Mouse (Mus musculus) stomach, embryonic 14.5 days (tissue): ENCODE data around the gene Man1c1. TPM values are rescaled to one million over a fixed set of nuclear protein-coding genes. Genes with fewer than 3 reads are reported as not detected.

Experiments used
- ATAC-seq: fragments of 200-750 bp; cut with Nextera tagmentation; 2 replicates; pipeline ENCODE4 v1.8.0; 2017; ENCODE audit warnings: low read depth, moderate TSS enrichment; ENCODE audit not compliant: insufficient number of reproducible peaks, insufficient read depth, low FRiP score
- H3K27ac ChIP-seq: fragments of 300-500 bp; sonication (generic); 2 replicates; pipeline ENCODE4 v1.5.1; 2014; ENCODE audit warnings: mild to moderate bottlenecking, low read length, moderate library complexity, mixed read lengths
- H3K27me3 ChIP-seq: fragments of 300-500 bp; sonication (generic); 2 replicates; pipeline ENCODE4 v1.6.1; 2014; ENCODE audit warnings: low read length, control low read depth, mixed read lengths; ENCODE audit not compliant: control insufficient read depth, insufficient read depth
- H3K36me3 ChIP-seq: fragments of 300-500 bp; sonication (generic); 2 replicates; pipeline ENCODE4 v1.6.1; 2014; ENCODE audit warnings: mild to moderate bottlenecking, control low read depth, low read length, moderate library complexity, mixed read lengths; ENCODE audit not compliant: control insufficient read depth, insufficient read depth
- H3K4me1 ChIP-seq: fragments of 300-500 bp; sonication (generic); 2 replicates; pipeline ENCODE4 v1.6.1; 2014; ENCODE audit warnings: low read length, control low read depth, mixed read lengths; ENCODE audit not compliant: control insufficient read depth, insufficient read depth
- H3K4me2 ChIP-seq: fragments of 300-500 bp; sonication (generic); replicated peaks from 2 replicates; pipeline ENCODE4 v1.6.1; 2014; ENCODE audit warnings: low read depth, low read length, control low read depth
- H3K4me3 ChIP-seq: fragments of 300-500 bp; sonication (generic); 2 replicates; pipeline ENCODE4 v1.5.1; 2014; ENCODE audit warnings: low read depth, low read length, control low read depth
- H3K9ac ChIP-seq: fragments of 300-500 bp; sonication (generic); replicated peaks from 2 replicates; pipeline ENCODE4 v1.6.1; 2014; ENCODE audit warnings: low read depth, mild to moderate bottlenecking, control low read depth, low read length, moderate library complexity, mixed read lengths
- H3K9me3 ChIP-seq: fragments of 300-500 bp; sonication (generic); 2 replicates; pipeline ENCODE4 v1.6.1; 2016; ENCODE audit warnings: low read depth, low read length, control low read depth; ENCODE audit not compliant: control insufficient read depth
- WGBS: fragments of 180-500 bp; shearing (Covaris S2); extraction: QIAGEN DNeasy Blood & Tissue Kit; methylation state at CpG from one replicate; pipeline ENCODE4 v1.1.7; 2014; 5-methylcytosine and 5-hydroxymethylcytosine counted together
- polyA plus RNA-seq: library from polyadenylated mRNA; unstranded; fragments of >200 nt; fragmentation: Nextera tagmentation; extraction: Ambion mirVana; gene quantifications from 2 replicates; pipeline ENCODE4 v1.2.1, GENCODE M21; 2014

Gene Man1c1
- polyA plus RNA-seq, 1 experiment from 2014 or later: 1.7 TPM

GRCm38 (mm10) chr4:134745900-134746661 lies 42.0 kb upstream of the Man1c1 start:
- H3K4me2 ChIP-seq: no peak overlapping the region
- no peak overlapping the region for H3K4me3 ChIP-seq
- no peak overlapping the region for H3K9ac ChIP-seq
- ATAC-seq: no peak
- no peaks in the 10 kb centered on the region for H3K9me3 ChIP-seq
- WGBS: 83% methylated on average over 16 of the region's 16 CpGs
- H3K27ac ChIP-seq: no peak overlapping the region
- peaks cover 11% of the 10 kb centered on the region; the same call in 1 of the 2 replicates for H3K36me3 ChIP-seq
- no peaks in the 10 kb centered on the region for H3K27me3 ChIP-seq
- H3K4me1 ChIP-seq: peaks cover 14% of the 10 kb centered on the region; the same call in 1 of the 2 replicates

GRCm38 (mm10) chr4:134743881-134744633 lies 40.0 kb upstream of the Man1c1 start:
- H3K36me3 ChIP-seq: peaks cover 11% of the 10 kb centered on the region; the same call in 1 of the 2 replicates
- no peak for ATAC-seq
- H3K27me3 ChIP-seq: no peaks in the 10 kb centered on the region
- 0 out of 2 replicates have a peak, but pooled peaks cover 6% of the 10 kb centered on the region for H3K4me1 ChIP-seq
- no peak overlapping the region for H3K27ac ChIP-seq
- no peak overlapping the region for H3K9ac ChIP-seq
- no peak overlapping the region for H3K4me2 ChIP-seq
- H3K4me3 ChIP-seq: no peak overlapping the region
- WGBS: 60% methylated on average over 16 of the region's 16 CpGs
- no peaks in the 10 kb centered on the region for H3K9me3 ChIP-seq

GRCm38 (mm10) chr4:134741949-134742348 lies 37.9 kb upstream of the Man1c1 start:
- Histone ChIP-seq H3K27ac (no peak overlapping the region), H3K9me3 (no peaks in the 10 kb centered on the region), H3K9ac (no peak overlapping the region), H3K27me3 (no peaks in the 10 kb centered on the region), H3K36me3 (peaks cover 10% of the 10 kb centered on the region; the same call in 1 of the 2 replicates), H3K4me2 (no peak overlapping the region), H3K4me1 (0 out of 2 replicates have a peak, but pooled peaks cover 6% of the 10 kb centered on the region), H3K4me3 (no peak overlapping the region)
- ATAC-seq: no peak
- 69% methylated on average over 8 of the region's 8 CpGs for WGBS

GRCm38 (mm10) chr4:134740186-134740585 lies 36.1 kb upstream of the Man1c1 start:
- Histone ChIP-seq H3K4me2 (no peak overlapping the region), H3K4me1 (0 out of 2 replicates have a peak, but pooled peaks cover 6% of the 10 kb centered on the region), H3K9ac (no peak overlapping the region), H3K36me3 (no peaks in the 10 kb centered on the region), H3K27ac (no peak overlapping the region), H3K27me3 (no peaks in the 10 kb centered on the region), H3K9me3 (no peaks in the 10 kb centered on the region), H3K4me3 (no peak overlapping the region)
- 85% methylated on average over 4 of the region's 4 CpGs for WGBS
- no peak for ATAC-seq

GRCm38 (mm10) chr4:134739530-134739929 lies 35.4 kb upstream of the Man1c1 start:
- no peak overlapping the region for H3K4me3 ChIP-seq
- no peaks in the 10 kb centered on the region for H3K36me3 ChIP-seq
- no peak overlapping the region for H3K27ac ChIP-seq
- H3K9me3 ChIP-seq: no peaks in the 10 kb centered on the region
- H3K9ac ChIP-seq: no peak overlapping the region
- WGBS: 56% methylated on average over 3 of the region's 3 CpGs
- no peak overlapping the region for H3K4me2 ChIP-seq
- H3K4me1 ChIP-seq: peaks cover 7% of the 10 kb centered on the region; the same call in 1 of the 2 replicates
- H3K27me3 ChIP-seq: no peaks in the 10 kb centered on the region
- ATAC-seq: no peak

GRCm38 (mm10) chr4:134737365-134737910 lies 33.3 kb upstream of the Man1c1 start:
- Histone ChIP-seq H3K9me3 (no peaks in the 10 kb centered on the region), H3K4me3 (no peak overlapping the region), H3K27me3 (no peaks in the 10 kb centered on the region), H3K4me2 (no peak overlapping the region), H3K36me3 (no peaks in the 10 kb centered on the region), H3K9ac (no peak overlapping the region), H3K27ac (no peak overlapping the region), H3K4me1 (peaks cover 12% of the 10 kb centered on the region; the same call in 1 of the 2 replicates)
- 63% methylated on average over 14 of the region's 14 CpGs for WGBS
- ATAC-seq: no peak

- Histone ChIP-seq H3K4me3 (no peak overlapping the region), H3K4me1 (peaks cover 12% of the 10 kb centered on the region; the same call in 1 of the 2 replicates), H3K4me2 (no peak overlapping the region), H3K36me3 (no peaks in the 10 kb centered on the region), H3K9me3 (no peaks in the 10 kb centered on the region), H3K27me3 (no peaks in the 10 kb centered on the region), H3K9ac (no peak overlapping the region), H3K27ac (no peak overlapping the region)
- no peak for ATAC-seq
- WGBS: 76% methylated on average over 7 of the region's 7 CpGs
These were observed 32.1 kb upstream of the Man1c1 start for GRCm38 (mm10) chr4:134736147-134736546.

GRCm38 (mm10) chr4:134734629-134735081 lies 30.6 kb upstream of the Man1c1 start:
- Histone ChIP-seq H3K4me3 (no peak overlapping the region), H3K27ac (peak overlapping the region; percentile 77), H3K9me3 (no peaks in the 10 kb centered on the region), H3K4me2 (0 out of 2 replicates have a peak overlapping the region, but pooled peaks have one; percentile 0), H3K36me3 (no peaks in the 10 kb centered on the region), H3K27me3 (no peaks in the 10 kb centered on the region), H3K9ac (no peak overlapping the region), H3K4me1 (peaks cover 21% of the 10 kb centered on the region; the same call in 1 of the 2 replicates)
- 48% methylated on average over 9 of the region's 9 CpGs for WGBS
- peak; percentile 51 for ATAC-seq
